Mouse (Mus musculus) adrenal gland (tissue): ENCODE results near the gene Pcid2.

Source experiments
- microRNA-seq, 2 experiments: library from miRNA; unstranded; fragments of <30 nt; microRNA quantifications; one replicate each; pipeline ENCODE4; 2019

Gene Pcid2

Small RNA genes within 50 kb of the gene (microRNA-seq; reads per million reads assigned to microRNA genes)
- gene Mir7065 = 0 to 0.11 reads per million in 2 experiments
